Mouse (Mus musculus) retina, embryonic 14.5 days (tissue): ENCODE data around the gene Mlkl.
"Not testable (repeated sequence)": the region's sequence is repeated elsewhere in the genome, so short reads cannot be mapped to it uniquely, and the experiment has no call there.

Experiments
- DNase-seq: peaks from one replicate; pipeline ENCODE4 v3.0.0-alpha.2; 2015; ENCODE audit warnings: low spot score

Mlkl gene

GRCm38 (mm10) chr8:111313961-111314360, 24.0 kb downstream of the Mlkl start:
- not testable (repeated sequence) for DNase-seq

- DNase-seq: no peak
These were observed 25.2 kb downstream of the Mlkl start for GRCm38 (mm10) chr8:111312758-111313162.

GRCm38 (mm10) chr8:111310006-111310405, 28.0 kb downstream of the Mlkl start:
- not testable (repeated sequence) for DNase-seq

GRCm38 (mm10) chr8:111305031-111305730, 32.8 kb downstream of the Mlkl start:
- DNase-seq: peak; percentile 8

GRCm38 (mm10) chr8:111304359-111304758, 33.6 kb downstream of the Mlkl start:
- no peak for DNase-seq

GRCm38 (mm10) chr8:111303076-111303803, 34.7 kb downstream of the Mlkl start:
- DNase-seq: not testable (repeated sequence)

- peak; percentile 23 for DNase-seq
These were observed 37.1 kb downstream of the Mlkl start for GRCm38 (mm10) chr8:111300597-111301546.

- DNase-seq: peak; percentile 96
These were observed 38.0 kb downstream of the Mlkl start, which contains the start of gene Rfwd3 for GRCm38 (mm10) chr8:111299821-111300568. Gene Rfwd3, minus strand, starts transcription at chr8:111300222.

- peak; percentile 62 for DNase-seq
These were observed 38.6 kb downstream of the Mlkl start for GRCm38 (mm10) chr8:111299363-111299820.

GRCm38 (mm10) chr8:111298011-111298410, 40.0 kb downstream of the Mlkl start:
- peak; percentile 3 for DNase-seq

- DNase-seq: no peak
These were observed 46.2 kb downstream of the Mlkl start for GRCm38 (mm10) chr8:111291733-111292132.

- no peak for DNase-seq
These were observed 47.4 kb downstream of the Mlkl start for GRCm38 (mm10) chr8:111290586-111290985.

GRCm38 (mm10) chr8:111285603-111286002, 52.4 kb downstream of the Mlkl start:
- DNase-seq: no peak

- no peak for DNase-seq
These were observed 55.9 kb downstream of the Mlkl start for GRCm38 (mm10) chr8:111282093-111282492.

GRCm38 (mm10) chr8:111268277-111268676, 69.7 kb downstream of the Mlkl start:
- DNase-seq: no peak

GRCm38 (mm10) chr8:111266161-111266560, 71.8 kb downstream of the Mlkl start:
- DNase-seq: not testable (repeated sequence)

GRCm38 (mm10) chr8:111264693-111265220, 73.2 kb downstream of the Mlkl start:
- no peak for DNase-seq

- DNase-seq: no peak
These were observed 76.0 kb downstream of the Mlkl start for GRCm38 (mm10) chr8:111261981-111262381.
